In genomic region chr6:89583170-89583569, GRCm38 (mm10) we compare ENCODE assay signal across 10 mouse cellular contexts.
"Had no signal": no experiment of that assay in that cellular context is flagged by ENCODE, and none has a peak within 500 bp of the region (broad histone marks: within the 10 kb centered on the region; RNA-seq: fewer than 3 reads in every experiment).

No protein-coding gene starts in this region.

- ATAC-seq: midbrain, embryonic 16.5 days had no signal

- DNase-seq: lung, adult 18-20 months; lung, embryonic 14.5 days; lung, postnatal 10 days; lung, postnatal 4 days; midbrain, embryonic 14.5 days; right cerebral cortex, postnatal 14 days; thymus, adult 18-20 months; thymus, postnatal 14 days; thymus, postnatal 36 days had no signal
